Mouse (Mus musculus) c-Kit-positive CD71-positive TER-119-positive erythroid progenitor cells, embryonic 14.5 days (primary cell): ENCODE data around the gene Ccnl1.
A peak's percentile ranks its signal among the peaks of the same experiment; 100 is the strongest.

Experiments
- DNase-seq: peaks from one replicate; pipeline ENCODE4 v3.0.0-alpha.2; 2013; ENCODE audit warnings: low spot score

Ccnl1 gene

DNA sequence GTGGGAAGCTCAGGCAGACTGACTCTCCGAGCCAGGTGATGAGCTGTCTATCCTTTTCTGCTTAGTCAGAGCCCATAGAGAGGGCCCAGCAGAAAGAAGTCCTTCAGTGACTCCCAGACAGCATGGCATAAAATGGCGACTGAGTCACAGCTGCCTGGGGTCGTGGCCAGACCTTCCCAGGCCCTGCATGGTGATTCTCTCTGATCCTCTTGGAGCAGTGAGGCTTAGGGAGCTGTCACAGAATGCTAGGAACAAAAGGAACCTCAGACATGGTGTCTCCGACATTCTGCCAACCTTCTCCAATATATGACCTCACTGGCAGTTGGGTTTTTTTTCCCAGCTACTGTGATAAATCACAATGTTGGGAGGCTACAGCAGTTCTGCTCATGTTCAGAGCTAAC lies 30.9 kb downstream of the Ccnl1 start:
- DNase-seq = no peak

- DNase-seq = no peak
These were observed 31.6 kb downstream of the Ccnl1 start for GRCm38 (mm10) chr3:65926426-65926825.

DNA sequence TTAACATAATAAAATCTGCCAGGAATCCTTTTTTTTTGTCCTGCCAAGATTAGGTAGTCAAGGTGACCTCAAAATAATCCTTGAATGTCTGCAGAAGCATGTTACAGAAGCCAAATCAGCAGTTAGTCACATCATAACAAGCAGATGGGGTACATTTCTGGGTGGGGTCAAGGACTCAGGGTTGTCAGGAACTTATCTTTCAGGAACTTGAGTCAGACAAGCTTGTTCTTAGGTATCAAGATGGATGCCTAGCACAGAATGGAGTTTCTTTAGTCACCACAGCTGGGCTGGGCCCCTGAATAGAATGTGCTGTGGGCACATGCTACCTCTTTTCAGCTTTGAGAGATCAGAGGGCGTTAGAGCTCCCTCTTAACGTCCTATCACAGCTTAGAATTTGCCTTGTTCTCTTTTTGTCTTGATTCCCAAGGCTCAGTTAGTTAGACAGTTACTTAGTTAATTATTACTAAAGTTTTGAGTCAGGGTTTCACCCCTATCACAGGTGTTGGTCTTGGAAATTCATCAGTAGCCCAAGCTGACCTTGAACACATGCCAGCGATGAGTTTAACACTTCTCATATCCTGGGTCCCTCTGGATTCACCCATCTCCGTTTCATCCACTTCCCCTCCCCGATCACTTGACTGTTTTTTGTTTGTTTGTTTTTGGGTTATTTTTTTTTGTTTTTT lies 32.9 kb downstream of the Ccnl1 start:
- DNase-seq = peak; percentile 43

DNA sequence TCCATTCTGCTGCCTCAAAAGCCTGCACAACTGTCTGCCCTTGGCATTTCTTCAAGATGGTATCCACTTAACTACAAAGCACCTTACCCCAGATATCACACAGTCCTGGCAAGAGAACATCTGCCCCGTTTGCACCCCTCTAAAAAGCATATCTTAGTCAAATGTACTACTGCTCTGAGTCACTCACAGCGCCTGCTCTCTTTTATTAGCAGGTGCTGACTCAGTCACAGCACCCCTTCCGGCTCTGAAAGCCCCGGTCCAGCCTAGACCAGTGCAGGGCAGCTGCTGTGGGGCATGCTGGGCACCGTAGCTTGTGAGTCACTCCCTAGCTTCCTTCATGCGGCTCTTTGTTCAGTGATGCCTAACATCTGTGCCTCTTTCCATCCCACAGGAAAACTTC lies 35.6 kb downstream of the Ccnl1 start:
- no peak for DNase-seq

GRCm38 (mm10) chr3:65921671-65922070 lies 36.4 kb downstream of the Ccnl1 start:
- no peak for DNase-seq

GRCm38 (mm10) chr3:65919016-65919415 lies 39.0 kb downstream of the Ccnl1 start:
- DNase-seq = no peak

- no peak for DNase-seq
These were observed 45.1 kb downstream of the Ccnl1 start for GRCm38 (mm10) chr3:65912928-65913327.

- no peak for DNase-seq
These were observed 45.8 kb downstream of the Ccnl1 start for GRCm38 (mm10) chr3:65912217-65912616.

DNA sequence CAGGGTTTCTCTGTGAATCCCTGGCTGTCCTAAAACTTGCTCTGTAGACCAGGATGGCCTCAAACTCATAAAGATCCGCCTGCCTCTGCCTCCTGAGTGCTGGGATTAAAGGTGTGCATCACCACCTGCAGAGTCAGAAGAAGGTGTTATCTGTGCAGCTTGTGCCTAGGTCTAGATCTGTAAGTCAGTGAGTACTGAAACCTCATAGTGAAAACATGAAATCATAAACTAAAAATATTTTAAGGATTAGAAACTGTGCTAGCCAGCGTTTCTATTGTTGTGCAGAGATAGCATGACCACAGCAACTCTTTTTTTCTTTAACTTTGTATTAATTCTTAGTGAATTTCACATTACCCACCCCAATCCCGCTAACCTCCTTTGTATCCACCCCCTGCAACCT lies 46.8 kb downstream of the Ccnl1 start:
- DNase-seq = no peak

- DNase-seq = no peak
These were observed 48.6 kb downstream of the Ccnl1 start for GRCm38 (mm10) chr3:65909454-65909853.

DNA sequence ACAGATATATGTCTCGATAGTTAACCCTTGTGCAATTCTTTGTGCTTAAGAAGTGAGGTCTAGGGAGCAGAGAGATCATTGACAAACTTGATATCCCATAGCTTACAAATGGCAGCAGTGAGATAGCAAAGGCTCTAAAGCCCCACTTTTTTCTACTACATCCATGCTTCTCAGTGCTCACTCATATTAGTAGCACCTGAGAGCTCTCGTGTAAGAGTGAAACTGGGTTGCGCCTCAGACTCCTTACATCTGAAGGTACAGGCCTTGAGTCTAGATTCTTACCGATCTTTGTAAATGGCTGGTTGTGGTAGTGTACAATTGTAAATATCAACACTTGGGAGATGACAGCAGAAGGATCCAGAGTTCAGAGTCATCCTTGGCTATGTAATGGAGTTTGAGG lies 50.5 kb downstream of the Ccnl1 start:
- DNase-seq = no peak

GRCm38 (mm10) chr3:65905281-65906169 lies 52.5 kb downstream of the Ccnl1 start:
- DNase-seq = no peak

DNA sequence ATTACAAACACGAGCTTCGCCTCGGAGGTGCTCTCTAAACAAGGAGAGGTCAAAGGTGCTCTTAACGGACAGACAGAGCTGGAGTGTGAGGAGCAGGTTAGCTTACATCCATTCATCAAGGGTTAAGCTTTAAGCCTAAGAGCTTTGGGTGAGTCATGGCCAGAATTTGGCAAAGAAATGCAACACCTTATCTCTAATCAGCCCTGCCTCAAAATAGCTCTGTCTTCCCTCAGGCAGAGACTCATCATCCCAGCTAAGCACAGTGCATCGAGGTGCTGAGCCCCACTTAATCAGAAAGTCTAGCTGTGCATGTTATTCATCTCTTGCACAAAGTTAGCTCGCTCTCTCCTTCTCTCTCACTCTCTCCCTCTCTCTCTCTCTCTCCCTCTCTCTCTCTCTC lies 53.3 kb downstream of the Ccnl1 start:
- no peak for DNase-seq

GRCm38 (mm10) chr3:65904106-65904505 lies 53.9 kb downstream of the Ccnl1 start:
- DNase-seq = no peak

- no peak for DNase-seq
These were observed 59.3 kb downstream of the Ccnl1 start for GRCm38 (mm10) chr3:65898598-65899278.

DNA sequence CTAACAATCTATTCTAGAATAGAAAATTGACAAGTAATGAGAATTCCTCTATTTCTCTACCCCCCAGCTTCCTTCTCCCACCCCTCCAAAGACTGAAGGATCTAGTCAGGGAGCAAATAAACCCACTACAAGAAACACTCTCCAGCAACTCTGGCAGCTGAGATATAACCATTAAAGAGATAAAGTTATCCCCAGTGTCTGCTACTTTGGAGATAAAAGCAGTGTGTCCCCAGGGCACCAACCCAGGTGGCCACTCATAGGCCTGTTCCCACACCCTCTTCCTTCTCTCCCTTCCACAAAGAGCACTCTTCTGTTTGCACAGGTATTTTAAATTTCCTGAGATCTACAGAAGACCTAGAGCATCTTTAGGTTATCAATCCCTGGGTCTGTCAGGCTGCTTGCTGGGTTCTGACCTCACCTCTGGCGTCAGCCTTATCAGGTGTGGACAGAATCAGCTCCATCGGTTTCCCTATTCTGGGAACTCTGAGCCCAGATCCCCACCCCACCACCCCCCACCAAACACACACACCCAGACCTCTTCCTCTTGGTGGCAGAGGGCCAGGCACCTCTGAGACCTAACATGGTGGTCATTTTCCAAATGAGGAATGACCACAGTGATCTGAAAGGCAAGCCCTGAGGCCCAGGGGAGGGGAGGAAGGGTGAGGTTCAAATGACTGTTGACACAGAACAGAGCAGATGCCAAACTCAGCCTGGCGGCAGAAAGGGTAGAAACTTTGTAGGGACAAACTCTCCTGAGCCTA lies 60.6 kb downstream of the Ccnl1 start:
- DNase-seq = no peak
